Mouse (Mus musculus) frontal cortex, postnatal 25 days (tissue): Measurements from ENCODE around the gene Ngef.
A peak's percentile ranks its signal among the peaks of the same experiment; 100 is the strongest.

Experiments
- DNase-seq, 2 experiments: peaks; one replicate each; pipeline ENCODE4 v3.0.0; 2022; ENCODE audit warnings: low spot score in 2 of 2

Ngef gene

DNA sequence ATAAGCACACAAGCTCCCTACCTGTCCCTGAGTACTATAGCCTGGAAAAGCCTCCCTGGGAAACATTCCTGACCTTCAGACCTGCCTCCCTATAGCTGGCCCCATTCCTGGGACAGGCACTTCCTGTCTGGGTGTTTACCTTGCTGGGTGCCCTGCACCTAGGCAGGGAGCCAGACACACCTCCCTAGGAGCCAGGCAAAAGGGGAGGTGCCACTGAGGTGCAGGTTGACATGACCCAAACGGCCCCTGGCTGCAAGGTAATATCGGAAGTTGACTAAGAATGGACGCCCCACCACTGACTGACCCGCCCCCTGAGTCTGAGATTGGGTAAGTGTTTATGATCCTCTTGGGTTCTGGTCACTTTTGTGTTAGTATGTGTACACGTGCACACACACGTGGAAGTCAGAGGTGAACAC lies at the start of gene Ngef:
Gene Ngef (minus strand): TSS at position 71 of the 416 bp plus-strand sequence.
- no peak for DNase-seq

DNA sequence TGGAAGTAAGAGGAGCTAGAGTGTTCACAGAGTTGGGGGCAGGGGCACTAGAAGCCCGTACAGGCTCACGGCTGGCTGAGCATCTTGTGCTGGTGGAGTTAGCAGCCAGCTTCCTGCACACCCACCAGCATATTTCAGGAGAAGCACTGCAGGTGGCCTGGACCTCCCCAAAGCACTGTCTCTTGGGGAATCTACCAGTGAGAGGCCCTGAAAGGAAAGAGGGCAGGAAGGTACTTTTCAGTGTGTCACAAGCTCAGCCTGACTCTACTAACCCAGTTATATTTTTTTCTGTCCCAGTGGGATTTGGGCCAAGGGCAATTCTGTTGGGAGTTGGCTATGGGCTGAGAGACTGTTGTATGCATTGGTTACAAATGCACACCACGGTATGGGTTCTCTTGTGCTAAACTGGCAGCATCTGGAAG lies 48.2 kb upstream of the Ngef start:
- no peak for DNase-seq

DNA sequence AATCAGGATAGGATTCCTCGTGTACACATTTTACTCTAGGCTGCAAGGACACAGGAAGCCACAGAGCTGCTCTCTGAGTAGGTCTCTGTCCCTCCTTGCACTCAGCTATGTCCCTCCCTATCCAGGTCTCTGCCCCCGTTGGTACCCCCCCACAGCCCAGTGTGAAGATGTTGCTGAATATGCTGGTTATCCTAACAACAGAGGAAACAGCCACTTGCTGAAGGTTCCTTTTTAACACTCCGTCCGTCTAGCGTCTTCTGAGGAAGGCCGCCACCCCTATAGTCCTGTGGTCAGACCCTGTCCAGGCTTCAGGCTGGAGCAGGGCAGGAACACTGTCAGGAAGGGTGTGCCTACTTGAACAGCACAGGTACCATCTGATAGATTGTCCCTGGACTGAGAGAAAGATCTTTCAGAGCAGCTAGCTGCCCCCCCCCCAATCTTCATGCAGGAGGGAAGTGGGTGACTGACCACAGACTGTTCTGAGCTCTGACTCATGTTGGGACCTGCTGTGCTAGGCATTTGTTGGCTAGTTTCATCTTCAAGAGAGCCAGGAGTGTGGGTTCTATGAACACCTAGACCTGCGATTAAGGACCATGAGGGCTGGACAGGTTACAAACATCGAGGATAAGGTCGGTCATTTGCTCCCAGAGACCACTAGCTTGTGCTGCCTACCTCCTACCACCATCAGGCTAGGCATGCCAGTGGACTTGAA lies 47.6 kb upstream of the Ngef start:
- DNase-seq, result no peak

DNA sequence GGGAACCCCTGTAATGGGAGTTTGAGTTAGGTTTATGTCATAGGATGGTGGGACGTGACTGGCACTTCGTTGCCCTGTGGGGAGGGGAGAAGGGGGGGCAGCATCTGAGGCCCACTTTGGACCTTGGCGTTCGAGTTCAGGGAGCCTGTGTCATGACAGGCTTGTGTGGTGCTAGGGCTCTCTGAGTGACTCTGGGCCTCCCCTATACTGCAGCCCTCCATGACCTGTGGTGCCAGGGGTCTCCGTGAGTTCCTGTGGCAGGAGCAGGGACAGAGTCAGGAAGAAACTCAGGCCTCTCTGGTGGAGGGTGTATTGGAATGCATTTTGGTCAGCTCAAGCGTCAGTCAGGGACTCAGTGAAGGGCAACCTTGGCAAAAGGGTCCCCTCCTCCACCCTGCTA lies 47.0 kb upstream of the Ngef start:
- no peak for DNase-seq

DNA sequence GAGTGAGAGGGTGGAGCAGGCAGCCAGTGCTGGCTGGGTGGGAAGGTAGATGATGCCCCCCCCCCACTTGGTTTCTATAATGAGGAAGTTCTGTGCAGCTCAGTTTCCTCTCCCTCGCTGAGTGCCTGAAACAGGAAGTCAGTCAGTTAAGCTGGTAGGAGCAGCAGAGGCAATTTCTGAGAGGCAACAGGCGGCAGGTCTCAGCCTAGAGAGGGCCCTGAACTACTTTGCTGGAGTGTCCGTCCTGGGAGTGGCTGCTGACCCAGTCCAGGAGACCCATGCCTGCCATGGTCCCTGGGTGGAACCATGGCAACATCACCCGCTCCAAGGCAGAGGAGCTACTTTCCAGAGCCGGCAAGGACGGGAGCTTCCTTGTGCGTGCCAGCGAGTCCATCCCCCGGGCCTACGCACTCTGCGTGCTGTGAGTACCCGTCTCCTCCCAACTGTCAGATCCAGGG lies 46.6 kb upstream of the Ngef start, which contains the start of gene Inpp5d:
Gene Inpp5d (plus strand): TSS at position 102 of the 458 bp plus-strand sequence.
- no peak for DNase-seq

DNA sequence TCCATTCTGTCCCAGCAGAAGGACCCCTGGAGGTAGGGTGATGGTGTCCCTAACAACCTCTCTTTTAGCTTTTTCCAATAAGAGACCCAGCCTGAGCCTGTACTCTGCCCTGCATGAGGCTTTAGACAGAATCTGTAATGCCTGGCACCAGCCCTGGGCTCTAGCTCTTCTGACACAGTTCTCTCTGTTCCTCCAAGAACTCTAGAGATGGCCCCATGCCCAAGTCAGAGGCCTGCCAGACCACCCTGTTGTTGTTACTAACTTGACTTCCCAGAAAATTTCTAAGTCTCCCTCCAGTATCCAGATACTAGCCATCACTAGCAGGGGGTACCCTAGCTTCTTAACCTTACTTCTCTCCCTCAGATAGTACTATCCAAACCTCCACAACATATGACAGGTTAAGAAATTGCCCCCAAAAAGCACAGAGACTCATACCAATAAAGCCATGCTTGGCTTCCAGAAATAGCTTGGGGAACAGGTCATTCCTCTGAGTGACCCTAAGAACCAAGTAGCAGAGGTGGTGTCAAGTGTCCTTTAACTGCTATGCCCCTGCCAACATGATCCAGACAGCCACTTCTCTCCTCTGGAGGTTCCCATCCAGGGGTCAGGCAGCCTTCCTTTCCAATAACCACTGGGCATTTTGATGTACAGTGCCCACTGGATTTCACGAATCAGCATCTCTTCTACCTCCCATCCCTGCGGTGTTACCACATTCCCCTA lies 41.1 kb upstream of the Ngef start:
- DNase-seq, result no peak

DNA sequence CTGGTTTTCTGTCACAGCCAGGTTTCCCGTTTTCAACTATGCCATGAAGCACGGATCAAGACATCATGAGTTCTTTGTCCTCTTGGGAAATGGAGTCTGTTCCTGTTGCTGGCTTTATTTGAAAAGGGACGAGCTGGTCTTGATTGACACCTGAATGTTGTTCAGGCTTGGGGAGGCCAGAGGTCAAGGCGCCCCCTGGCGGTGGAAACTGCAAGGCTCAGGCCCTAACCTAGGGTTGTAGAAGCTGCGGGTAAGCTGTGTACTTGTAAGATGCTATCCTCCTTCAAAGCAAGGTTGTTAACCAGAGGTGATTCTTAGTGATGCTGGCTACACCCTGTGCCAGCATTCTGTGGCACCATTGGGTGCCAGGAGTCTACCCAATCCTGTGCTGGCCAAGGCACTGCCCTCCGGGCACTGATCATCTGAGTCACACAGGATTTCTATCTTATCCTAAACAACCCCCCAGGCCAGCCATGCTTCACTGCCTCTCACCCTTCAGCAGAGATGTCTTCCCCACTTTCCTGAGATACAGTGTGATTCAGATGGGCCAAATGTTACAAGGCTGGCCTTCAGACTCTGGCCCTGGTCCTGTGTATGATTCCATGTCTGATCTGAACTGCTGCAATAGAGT lies 34.9 kb upstream of the Ngef start:
- peak in 1 of 2 experiments; percentile 42 for DNase-seq

DNA sequence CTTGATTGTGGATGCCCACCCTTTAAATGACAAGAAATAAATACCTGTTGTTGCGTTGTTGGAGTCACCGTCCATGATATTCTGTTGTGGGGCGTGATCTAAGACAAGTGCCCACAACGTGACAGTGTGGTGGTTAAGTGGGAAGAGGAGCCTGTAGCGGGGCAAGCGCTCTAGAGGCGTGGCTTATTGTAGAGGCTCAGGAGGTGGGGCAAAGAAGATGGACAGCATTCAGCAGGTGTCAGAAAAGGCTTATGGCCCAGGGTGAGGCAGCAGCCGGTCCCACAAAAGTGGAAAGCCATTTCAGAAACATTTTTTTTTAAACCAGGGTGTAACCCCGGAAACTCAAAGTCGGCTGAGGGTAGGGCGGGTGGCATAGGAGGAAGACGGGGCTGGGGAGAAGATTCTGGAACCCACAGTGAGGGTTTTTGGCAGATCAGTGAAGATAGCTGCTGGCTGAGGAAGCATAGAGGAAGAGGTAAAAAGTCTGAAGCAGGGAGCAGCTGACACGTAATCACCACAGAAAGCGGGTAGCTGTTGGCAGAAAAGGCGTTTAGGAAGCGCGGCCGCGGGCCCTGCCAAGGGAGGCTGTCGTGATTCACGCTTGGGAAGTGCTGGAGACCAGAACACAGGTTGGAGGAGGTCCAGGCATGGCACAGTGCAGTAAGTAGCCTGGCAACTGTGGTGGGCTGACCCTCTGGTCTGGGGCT lies 33.9 kb upstream of the Ngef start:
- DNase-seq, result peak in 1 of 2 experiments; percentile 54

DNA sequence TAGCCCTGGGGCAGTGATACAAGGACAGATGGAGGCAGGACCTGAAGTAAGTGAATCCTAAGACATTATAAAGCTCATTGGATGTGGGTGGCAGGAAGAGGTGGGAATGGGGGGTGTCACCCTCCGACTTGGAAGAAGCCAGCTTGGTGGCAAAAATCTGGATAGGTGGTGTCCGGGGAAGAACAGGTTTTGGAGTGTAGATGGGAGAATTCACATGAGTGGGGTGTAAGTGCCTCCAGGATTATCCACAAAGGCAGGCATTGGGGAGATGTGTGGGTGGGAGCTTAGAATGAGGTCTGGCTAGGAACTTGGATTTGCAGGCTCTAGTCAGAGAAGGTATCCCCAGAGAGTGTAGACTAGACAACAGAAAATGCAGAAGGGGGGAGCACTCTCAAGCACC lies 31.6 kb upstream of the Ngef start:
- no peak for DNase-seq

DNA sequence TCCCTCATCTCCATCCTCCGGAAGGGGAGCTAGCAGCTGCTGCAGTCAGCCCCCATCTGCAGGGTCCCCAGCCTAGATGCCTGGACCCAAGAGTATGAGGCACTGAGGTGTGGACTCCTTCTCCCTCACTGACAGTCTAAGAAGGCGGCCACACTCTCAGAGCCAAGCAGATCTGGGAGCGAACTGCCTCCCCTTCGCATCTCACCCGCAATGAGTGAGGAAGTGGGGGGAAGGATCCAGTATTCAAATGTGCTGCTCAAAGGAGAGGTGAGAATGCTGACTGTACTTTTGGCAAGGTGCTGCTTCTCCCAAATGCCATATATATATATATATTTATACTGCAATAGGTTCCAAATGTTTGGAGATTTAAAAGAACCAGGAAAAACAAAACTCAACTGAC lies 29.7 kb upstream of the Ngef start:
- no peak for DNase-seq

DNA sequence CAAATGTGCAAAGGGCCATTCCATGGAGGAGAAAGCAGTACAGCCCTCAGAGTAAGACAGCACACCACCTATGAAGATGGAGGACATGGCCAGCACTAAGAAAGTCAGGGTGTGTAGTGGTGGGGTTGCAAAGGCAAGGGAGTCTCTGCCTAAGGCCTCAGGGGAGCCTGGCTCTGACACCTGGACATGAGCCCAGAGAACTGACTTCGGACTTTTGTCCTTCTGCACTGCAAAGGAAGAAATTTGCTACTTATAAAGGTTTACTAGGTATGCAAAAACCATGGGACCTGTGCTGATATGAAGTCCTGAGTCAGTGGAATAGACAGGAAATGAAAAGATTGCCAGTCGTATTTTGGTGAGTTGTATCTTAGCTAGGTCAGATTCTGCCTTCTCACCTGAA lies 28.1 kb upstream of the Ngef start:
- no peak for DNase-seq

DNA sequence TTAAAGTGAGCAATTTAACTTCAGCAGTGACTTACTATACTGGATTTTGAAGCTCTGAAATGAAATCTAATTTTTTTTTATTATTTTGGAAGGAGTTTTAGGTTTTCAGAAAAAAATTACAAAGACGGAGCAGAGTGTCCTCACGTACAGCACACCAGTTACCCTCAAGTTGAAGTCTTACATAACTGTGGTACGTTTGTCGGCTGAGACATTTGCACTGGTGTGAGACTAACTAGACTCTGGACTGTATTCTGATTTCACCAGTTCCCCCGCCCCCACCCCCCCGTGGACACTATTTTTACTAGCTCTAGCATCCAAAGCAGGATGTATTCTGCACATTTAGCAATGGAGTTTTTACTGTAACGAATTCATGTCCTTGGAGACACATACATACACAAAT lies 26.9 kb upstream of the Ngef start:
- no peak for DNase-seq

DNA sequence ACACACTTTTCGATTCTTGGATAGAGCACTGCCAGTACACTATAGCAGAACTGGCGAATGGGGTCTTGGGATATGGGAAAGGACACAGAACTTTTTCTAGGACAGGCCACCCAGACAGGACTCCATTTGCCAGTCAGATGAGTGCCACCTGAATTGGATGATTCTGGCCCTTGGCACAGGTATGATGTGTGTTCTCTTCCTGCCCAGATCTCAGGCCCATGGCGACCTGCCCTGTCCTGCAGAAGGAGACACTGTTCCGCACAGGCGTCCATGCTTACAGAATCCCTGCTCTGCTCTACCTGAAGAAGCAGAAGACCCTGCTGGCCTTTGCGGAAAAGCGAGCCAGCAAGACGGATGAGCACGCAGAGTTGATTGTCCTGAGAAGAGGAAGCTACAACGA lies 21.0 kb upstream of the Ngef start:
- DNase-seq, result no peak

DNA sequence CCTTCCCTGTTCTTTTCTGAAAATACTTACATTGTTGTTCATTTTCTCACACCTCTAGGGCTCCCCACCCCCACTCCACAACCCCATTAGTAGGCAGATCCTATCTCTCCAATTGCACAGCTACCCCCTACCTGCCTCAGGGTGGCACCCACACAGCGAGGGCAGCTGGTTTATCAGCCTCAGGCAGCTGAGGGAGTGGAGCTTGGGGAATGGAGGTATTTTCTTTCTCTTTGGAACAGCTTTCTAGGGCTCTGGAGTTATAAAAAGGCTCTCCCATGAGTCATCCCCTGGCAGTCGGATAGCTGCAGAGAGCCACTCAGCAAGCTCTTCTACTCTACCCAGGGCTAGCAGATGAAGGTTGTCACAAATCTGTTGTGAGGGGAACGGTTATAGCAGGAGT lies 20.6 kb upstream of the Ngef start:
- peak in 1 of 2 experiments; percentile 23 for DNase-seq

DNA sequence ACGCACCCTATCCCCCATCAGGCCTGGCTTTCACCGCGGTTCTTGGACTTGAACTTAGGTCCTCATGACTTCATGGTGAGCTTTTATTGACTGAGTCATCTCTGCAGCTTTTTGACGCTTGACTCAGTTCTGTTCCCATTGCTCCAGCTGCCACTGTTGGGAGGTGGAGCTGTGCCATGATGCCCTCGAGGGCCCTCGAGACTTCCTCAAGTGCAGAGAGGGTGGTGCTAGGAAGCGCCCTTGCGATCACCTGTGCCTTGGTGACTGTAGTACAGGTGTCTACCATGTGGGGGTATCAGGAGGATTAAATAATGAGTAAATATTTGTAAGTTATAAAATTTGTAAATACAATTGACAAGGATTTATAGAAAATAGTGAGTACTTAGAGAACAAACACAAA lies 16.3 kb upstream of the Ngef start:
- DNase-seq, result no peak

DNA sequence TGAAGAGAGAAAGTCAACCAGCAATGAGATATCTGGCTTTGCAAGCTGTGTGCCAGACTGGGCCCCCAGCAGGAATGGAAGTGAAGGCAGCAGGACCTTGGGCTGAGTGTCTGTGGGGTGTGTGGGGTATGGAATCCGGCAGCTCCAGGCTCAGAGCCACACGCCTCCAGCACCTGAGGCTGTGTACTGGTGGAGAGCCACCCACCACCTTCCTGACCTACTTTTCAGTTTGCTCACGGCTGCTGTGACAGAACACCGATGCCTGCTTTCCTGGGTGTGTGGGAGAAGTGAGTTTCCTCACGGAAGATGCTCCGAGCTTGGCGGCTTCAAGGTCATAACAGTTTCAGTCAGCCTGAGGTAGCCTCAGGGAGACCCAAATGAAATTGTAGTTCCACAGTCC lies 15.5 kb upstream of the Ngef start:
- peak in 1 of 2 experiments; percentile 34 for DNase-seq

DNA sequence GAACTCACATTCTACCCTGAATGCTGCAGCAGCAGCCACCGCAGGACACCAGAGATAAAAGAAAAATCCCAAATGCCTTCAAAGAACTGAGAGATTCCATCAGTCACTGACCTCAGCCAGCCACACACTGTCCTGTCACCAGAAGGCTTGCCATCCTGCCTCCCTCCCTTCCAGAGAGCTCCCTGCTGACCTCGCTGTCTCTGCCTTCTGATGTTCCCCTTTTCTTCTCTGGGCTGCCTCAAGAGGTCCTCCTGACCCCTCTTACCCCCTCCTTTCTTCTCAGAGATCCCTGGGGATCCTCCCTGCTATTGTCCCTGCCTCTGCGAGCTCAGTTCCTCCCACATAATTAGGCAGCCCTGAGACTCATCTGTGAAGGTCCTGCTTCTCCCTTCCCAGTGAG lies 7.2 kb upstream of the Ngef start:
- DNase-seq, result no peak

DNA sequence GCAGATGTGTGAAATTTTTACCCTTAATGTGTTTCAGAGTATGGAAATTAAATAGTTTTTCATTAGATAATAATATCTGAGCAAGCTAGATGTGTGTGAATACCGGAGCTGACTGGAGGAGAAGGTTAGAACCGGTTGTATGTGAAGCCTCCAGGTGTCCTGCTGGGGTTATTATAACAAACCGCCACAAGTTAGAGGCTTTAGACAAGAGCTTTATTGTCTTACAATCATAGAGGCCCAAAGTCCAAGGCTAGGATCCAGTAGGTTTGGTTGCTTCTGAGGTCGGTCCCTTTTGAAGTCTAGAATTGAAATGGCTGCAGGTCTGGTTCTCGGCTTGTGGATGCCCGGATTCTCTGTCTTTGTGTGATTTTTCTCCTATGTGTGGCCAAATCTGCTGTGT lies 5.3 kb upstream of the Ngef start:
- no peak for DNase-seq

DNA sequence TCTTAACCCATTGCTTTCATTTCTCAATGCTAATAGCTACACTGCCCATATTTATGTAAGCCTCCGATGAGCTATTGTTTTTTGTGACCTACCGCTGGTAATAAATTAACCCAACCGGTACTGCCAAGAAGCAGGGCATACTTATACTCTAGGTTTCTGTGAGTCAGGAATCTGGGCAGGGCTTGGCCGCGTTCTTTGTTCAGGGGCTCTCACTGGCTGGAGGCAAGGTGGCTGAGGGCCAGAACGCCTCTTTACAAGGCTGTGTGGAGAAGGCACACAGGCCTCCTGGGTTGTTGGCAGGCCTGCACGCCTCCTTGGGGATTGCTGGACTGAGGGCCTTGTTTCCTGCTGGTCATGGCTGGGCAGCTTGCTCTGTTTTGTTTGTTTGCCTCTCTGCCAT lies 1.1 kb upstream of the Ngef start:
- DNase-seq, result no peak

DNA sequence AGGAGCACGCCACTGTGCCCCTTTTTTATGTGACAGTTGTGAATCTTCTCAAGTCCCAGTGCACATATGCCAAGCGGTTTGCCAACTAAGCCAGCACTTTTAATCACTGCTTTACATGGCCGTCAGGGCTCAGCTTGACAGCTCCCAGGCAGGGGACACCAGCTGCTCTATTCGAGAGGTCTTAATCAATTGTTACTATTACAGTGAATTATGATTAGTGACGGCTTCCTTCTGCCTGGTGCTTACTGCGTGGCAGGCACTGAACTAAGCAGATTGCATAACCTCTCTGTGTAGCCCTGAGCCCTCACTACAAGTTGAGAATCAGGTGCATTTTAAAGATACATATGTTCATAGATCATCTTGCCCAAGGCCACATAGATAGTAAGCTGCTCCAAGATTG lies 683 bp upstream of the Ngef start:
- DNase-seq, result no peak

DNA sequence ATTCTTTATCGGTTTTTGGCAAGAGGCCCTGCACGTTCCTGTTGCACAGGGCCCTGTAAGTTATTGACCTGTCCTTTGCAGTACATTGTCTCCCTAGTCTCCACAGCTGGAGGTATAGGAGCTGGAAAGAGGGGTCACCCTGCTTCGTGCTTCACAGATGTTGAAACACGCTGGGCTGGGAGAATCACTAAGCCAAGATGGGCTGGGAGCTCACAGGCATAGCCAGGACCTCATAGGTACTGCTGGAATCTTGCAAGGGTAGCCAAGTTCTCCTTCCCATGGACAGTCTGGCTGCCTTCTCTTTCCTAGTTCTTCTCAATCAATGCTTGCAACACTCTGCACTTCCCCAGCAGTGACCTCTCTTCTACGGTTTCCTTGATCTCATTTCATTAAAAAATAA lies 409 bp downstream of the Ngef start:
- no peak for DNase-seq

DNA sequence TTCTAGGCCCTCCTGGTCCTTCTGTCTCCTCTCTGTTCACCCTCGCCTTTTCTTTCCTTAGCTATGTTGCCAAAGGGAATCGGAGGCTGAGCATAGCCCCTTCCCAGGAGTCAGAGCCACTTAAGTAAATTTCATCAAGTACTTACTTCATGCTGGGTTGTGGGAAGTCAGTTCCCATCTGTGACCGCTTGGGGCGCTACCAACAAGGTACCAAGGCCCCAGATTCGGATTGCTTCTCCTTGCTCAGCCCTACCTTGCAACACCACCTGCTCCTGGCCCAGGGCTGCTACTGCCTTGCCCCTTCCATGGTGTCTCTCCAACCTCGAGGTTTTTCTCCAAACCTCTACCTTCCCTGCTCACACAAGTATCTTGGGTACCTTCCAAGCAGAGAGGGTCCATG lies 5.3 kb downstream of the Ngef start:
- no peak for DNase-seq
